Comparison of ENCODE assay signal across 7 mouse cellular contexts in the genomic region with DNA sequence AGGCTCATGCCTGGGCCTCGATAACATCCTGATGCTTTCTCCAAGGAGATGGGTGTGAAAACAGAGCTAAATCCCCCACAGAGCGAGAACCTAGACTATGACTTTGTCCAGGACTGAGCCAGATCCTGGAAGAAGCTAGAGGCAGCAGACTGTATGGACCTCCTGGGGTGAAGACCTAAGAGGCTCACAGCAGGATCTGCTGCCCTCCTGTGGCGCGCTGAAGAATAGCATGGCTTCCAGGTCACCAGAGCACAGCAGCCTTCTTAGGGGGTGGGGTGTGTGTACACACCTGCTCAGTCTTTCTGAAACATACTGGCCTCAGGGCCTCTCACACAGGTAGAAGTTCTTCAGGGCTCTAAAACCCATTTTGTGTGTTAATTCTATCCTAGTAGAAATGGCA. TPM values are rescaled to one million over a fixed set of nuclear protein-coding genes. Genes with fewer than 3 reads are reported as not detected.
DNase-seq lines count a peak whose midpoint lies in the region; ATAC-seq lines count a peak whose summit lies in the region.

No protein-coding gene starts in this region.

- peak; percentile 73 for DNase-seq in adipocyte (ENCODE audit: low spot score)
- DNase-seq in cerebellum, postnatal 14 days = peak; percentile 67 to 70
- DNase-seq in frontal cortex, postnatal 36 days (ENCODE audit: low spot score in 2 of 2) = peak; percentile 44 to 55
- DNase-seq in left cerebral cortex, postnatal 36 days (ENCODE audit: low spot score in 2 of 2) = peak; percentile 35 to 45
- DNase-seq in midbrain, embryonic 10.5 days (ENCODE audit: low spot score) = peak; percentile 51
- DNase-seq in spleen, adult 12 weeks (ENCODE audit: low spot score) = peak; percentile 28

- no peak overlapping the region for H3K4me3 ChIP-seq in midbrain, embryonic 10.5 days

- ATAC-seq in inflammation-experienced regulatory T-cells, adult 6 months = peak; percentile 98

- 21% methylated on average over 4 of the region's 4 CpGs for WGBS in midbrain, embryonic 10.5 days

- H3K27ac ChIP-seq in midbrain, embryonic 10.5 days (replicated peaks) = no peak overlapping the region

- intact Hi-C loops in left cerebral cortex, postnatal 36 days (cut with DNase I) = loop anchor here (1.0 kb wide), 1 partner anchor 40 kb away; no protein-coding TSS in a partner anchor

- no peaks in the 10 kb centered on the region for H3K9me3 ChIP-seq in midbrain, embryonic 10.5 days (replicated peaks)

- no peaks in the 10 kb centered on the region for H3K27me3 ChIP-seq in midbrain, embryonic 10.5 days (ENCODE audit: low read depth, poor library complexity, severe bottlenecking)

- peaks cover 5% of the 10 kb centered on the region for H3K4me1 ChIP-seq in midbrain, embryonic 10.5 days

- H3K36me3 ChIP-seq in midbrain, embryonic 10.5 days = no peaks in the 10 kb centered on the region

RNA-seq across cellular contexts. Expression of a gene that starts 15.6 kb away (rescaled TPM):
- polyA plus RNA-seq in inflammation-experienced regulatory T-cells, adult 6 months (2017; shearing (Covaris generic)) = 10 to 100 TPM; 25.8 to 50.3 (median 43.8) TPM
- 10 to 100 TPM; 40.5 to 58.9 TPM for total RNA-seq in left cerebral cortex, postnatal 36 days (2021)
- 0.90 and 1.3 TPM in 2 replicates for polyA plus RNA-seq in midbrain, embryonic 10.5 days (2016; fragmentation: Nextera tagmentation; extraction: Ambion mirVana)

RNA-seq across cellular contexts. Expression of a gene that starts 48.2 kb away (rescaled TPM):
- polyA plus RNA-seq in inflammation-experienced regulatory T-cells, adult 6 months (2017; shearing (Covaris generic)) = 100 to 1,000 TPM in 2 of 3 experiments, 10 to 100 TPM in 1; 83.5 to 124 (median 120) TPM
- 10 to 100 TPM; 19.3 to 20.0 TPM for total RNA-seq in left cerebral cortex, postnatal 36 days (2021)
- polyA plus RNA-seq in midbrain, embryonic 10.5 days (2016; fragmentation: Nextera tagmentation; extraction: Ambion mirVana) = 6.2 and 6.5 TPM in 2 replicates

Comparison
In these comparisons a context has a peak if more than half of its experiments do, and no peak if none do; other contexts are left out.
1. RNA of a gene that starts 15.6 kb away (polyA plus RNA-seq): 25.8 to 50.3 TPM in inflammation-experienced regulatory T-cells, adult 6 months; 0.90 to 1.3 TPM in midbrain, embryonic 10.5 days; every median in the first group is over 10 times any median in the second.
2. RNA of a gene that starts 48.2 kb away (polyA plus RNA-seq): 83.5 to 124 TPM in inflammation-experienced regulatory T-cells, adult 6 months; 6.2 to 6.5 TPM in midbrain, embryonic 10.5 days; every median in the first group is over 10 times any median in the second.
3. Peak in every context shown above with its lines, with median percentiles within 50 percentile points of each other: DNase-seq.